Mouse (Mus musculus): ENCODE results near the gene Plxnc1. TPM values are rescaled to one million over a fixed set of nuclear protein-coding genes. Genes with fewer than 3 reads are reported as not detected.

Gene Plxnc1
- polyA plus RNA-seq, 1 experiment from 2014 or later, result 1.9 TPM

DNA sequence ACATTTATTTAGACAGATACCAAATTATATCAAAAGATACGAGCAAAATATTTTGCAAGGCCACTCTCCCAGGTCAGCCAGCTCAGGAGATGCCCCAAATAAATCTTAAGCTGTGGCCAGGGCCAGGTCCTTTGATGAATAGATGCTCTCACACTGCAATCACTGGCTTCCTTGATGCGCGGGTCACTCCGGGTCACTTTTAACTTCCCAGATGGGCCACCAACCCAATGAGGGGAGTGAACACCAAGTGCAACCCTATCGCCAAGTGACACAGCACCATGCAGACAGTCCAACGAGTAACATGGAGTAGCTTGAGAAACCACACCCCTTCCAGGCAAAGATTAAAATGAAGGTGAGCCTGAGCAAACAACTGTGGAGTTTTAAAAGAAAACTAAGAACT, 61.4 kb downstream of the Plxnc1 start:
- peaks cover 16% of the 10 kb centered on the region for H3K27me3 ChIP-seq
- ATAC-seq (no peak), DNase-seq (ENCODE audit: low read depth, low spot score) (no peak)
- in situ Hi-C loops (cut with MboI; ENCODE audit: low pct_unique_long_range_greater_than_20kb), result no loop called here
- ChIA-PET CTCF (interaction anchor here (2.0 kb wide), 1 partner anchor 10 kb away, joined by 5 read pairs; no protein-coding TSS in a partner anchor), POLR2A (no interaction called here)
- no peak for TF ChIP-seq CTCF (IDR thresholded peaks at IDR 0.05)

DNA sequence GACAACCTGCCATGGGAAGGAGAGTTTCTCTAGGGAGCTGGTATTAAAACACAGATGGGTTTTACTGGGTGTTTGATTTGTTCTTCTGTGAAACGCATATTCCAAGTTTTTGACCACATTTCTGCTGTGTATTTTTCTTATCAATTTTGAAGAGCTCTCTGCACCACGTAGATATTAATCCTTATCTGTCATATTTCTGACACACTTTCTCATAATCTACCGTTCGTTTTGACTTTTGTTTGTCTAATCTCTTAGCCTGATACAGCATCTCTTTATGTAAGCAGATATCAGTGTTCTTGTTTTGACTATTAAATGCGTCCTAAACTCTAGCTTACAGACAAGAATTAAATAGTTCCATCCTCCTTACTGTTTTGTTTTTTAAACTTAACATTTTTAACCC, 73.1 kb downstream of the Plxnc1 start:
- POLR2A ChIA-PET, result no interaction called here
- H3K27me3 ChIP-seq, result peaks cover 7% of the 10 kb centered on the region
- ATAC-seq (no peak), DNase-seq (ENCODE audit: low read depth, low spot score) (no peak)
- CTCF ChIA-PET, result no interaction called here
- no peak for TF ChIP-seq CTCF (IDR thresholded peaks at IDR 0.05)
- in situ Hi-C loops (cut with MboI; ENCODE audit: low pct_unique_long_range_greater_than_20kb), result no loop called here

DNA sequence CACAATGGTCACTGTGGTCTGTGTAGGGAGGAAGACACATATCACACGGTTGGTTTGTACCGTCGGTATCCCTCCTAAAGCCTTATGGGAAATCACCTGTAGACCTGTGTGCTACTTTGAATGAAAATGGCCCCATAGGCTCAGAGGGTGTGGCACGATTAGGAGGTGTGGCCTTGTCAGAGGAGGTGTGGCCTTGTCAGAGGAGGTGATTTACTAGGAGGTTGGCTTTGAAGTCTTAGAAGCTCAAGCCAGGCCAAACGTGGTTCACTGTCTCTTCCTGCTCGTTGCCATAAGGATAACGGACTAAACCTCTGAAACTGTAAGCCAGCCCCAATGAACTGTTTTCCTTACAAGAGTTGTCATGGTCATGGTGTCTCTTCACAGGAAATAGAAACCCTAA, 73.5 kb downstream of the Plxnc1 start:
- in situ Hi-C loops (cut with MboI; ENCODE audit: low pct_unique_long_range_greater_than_20kb), result no loop called here
- no peak for ATAC-seq
- POLR2A ChIA-PET, result no interaction called here

DNA sequence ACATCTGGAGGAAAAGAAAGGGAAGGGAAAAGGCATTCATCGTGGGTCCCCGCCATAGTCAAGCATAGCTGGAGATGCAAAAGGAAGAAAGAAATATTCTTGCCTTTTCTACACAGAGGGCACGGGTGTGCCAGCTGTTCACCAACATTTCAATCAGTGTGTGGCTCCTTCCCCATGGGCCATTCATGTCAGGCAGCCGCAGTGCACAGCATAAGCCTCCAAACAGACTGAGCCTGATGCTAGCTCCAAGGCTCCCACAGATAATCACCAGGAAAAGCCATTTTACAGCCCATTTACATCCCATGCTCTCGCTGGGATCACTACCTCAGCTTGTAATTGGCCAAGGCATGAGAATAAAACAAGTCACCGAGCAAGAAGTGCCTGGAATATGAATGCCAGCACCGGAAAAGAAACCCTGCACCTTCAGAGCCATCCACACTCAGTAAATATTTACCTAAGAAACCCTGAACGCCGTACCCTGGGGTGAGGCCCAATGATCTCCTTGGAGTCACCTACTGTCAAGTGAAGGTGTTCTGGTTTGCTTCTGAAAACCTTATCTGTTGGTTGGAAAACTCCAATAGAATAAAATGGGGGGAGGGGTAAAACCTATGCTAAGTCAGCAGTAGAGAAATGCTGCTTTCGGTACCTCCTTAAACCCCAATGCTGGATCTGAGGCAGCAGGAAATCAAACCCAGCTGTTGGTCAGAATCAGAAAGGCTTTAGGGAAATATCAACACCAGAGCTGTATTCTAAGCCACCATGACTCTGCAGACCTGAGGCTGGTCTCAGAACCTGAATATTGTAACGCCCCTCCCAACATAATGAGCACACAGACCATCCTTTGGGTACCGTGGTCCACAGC, 77.4 kb downstream of the Plxnc1 start:
- DNase-seq (ENCODE audit: low read depth, low spot score), result no peak
- ChIA-PET CTCF (no interaction called here), POLR2A (no interaction called here)
- TF ChIP-seq CTCF (IDR thresholded peaks at IDR 0.05), result no peak
- H3K27me3 ChIP-seq, result no peaks in the 10 kb centered on the region
- no peak for ATAC-seq
- in situ Hi-C loops (cut with MboI; ENCODE audit: low pct_unique_long_range_greater_than_20kb), result no loop called here

More for the DNA sequence above, 73.5 kb downstream of the Plxnc1 start:
- peaks cover 7% of the 10 kb centered on the region for H3K27me3 ChIP-seq
- CTCF ChIA-PET, result no interaction called here
- no peak for DNase-seq (ENCODE audit: low read depth, low spot score)
- TF ChIP-seq CTCF (IDR thresholded peaks at IDR 0.05), result no peak

- no peak for DNase-seq (ENCODE audit: low read depth, low spot score)
- ATAC-seq, result no peak
- no peak for TF ChIP-seq CTCF (IDR thresholded peaks at IDR 0.05)
- in situ Hi-C loops (cut with MboI; ENCODE audit: low pct_unique_long_range_greater_than_20kb), result no loop called here
- ChIA-PET POLR2A (no interaction called here), CTCF (no interaction called here)
- no peaks in the 10 kb centered on the region for H3K27me3 ChIP-seq
Observed at GRCm38 (mm10) chr10:94865206-94865605, 79.4 kb downstream of the Plxnc1 start.

GRCm38 (mm10) chr10:94864199-94864928, 80.3 kb downstream of the Plxnc1 start:
- CTCF ChIA-PET, result no interaction called here
- in situ Hi-C loops (cut with MboI; ENCODE audit: low pct_unique_long_range_greater_than_20kb), result no loop called here
- ATAC-seq (no peak), DNase-seq (ENCODE audit: low read depth, low spot score) (no peak)
- H3K27me3 ChIP-seq, result no peaks in the 10 kb centered on the region
- TF ChIP-seq CTCF (IDR thresholded peaks at IDR 0.05), result no peak
- POLR2A ChIA-PET, result no interaction called here

DNA sequence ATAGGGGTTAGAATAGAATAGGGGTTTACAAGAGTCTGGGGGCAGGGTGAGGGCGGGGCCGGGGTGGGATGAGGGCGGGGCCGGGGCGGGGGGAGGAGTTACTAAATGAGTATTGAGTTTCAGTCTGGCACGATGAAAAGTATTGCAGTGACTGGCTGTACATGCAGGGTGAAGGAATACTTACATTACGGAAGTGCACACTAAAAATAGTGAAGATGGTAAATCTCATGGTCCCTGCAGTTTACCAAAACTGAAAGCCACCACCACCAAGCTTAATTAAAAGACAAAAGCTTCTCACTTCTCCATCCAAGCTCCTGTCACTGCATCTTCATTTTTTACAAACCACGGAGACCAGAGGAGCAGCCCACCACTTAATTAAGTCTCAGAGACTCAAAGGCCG, 81.4 kb downstream of the Plxnc1 start:
- ATAC-seq (no peak), DNase-seq (ENCODE audit: low read depth, low spot score) (no peak)
- POLR2A ChIA-PET, result no interaction called here
- TF ChIP-seq CTCF (IDR thresholded peaks at IDR 0.05), result no peak
- in situ Hi-C loops (cut with MboI; ENCODE audit: low pct_unique_long_range_greater_than_20kb), result no loop called here
- no peaks in the 10 kb centered on the region for H3K27me3 ChIP-seq
- CTCF ChIA-PET, result no interaction called here

GRCm38 (mm10) chr10:94860870-94861269, 83.8 kb downstream of the Plxnc1 start:
- POLR2A ChIA-PET, result no interaction called here
- no peaks in the 10 kb centered on the region for H3K27me3 ChIP-seq
- TF ChIP-seq CTCF (IDR thresholded peaks at IDR 0.05), result no peak
- ATAC-seq (no peak), DNase-seq (ENCODE audit: low read depth, low spot score) (no peak)
- CTCF ChIA-PET, result interaction anchor here (0.9 kb wide), 1 partner anchor 10 kb away, joined by 4 read pairs; no protein-coding TSS in a partner anchor
- in situ Hi-C loops (cut with MboI; ENCODE audit: low pct_unique_long_range_greater_than_20kb), result no loop called here

GRCm38 (mm10) chr10:94858277-94859033, 86.2 kb downstream of the Plxnc1 start:
- no peak for ATAC-seq
- ChIA-PET CTCF (no interaction called here), POLR2A (no interaction called here)
- H3K27me3 ChIP-seq, result no peaks in the 10 kb centered on the region
- in situ Hi-C loops (cut with MboI; ENCODE audit: low pct_unique_long_range_greater_than_20kb), result no loop called here
- no peak for DNase-seq (ENCODE audit: low read depth, low spot score)
- no peak for TF ChIP-seq CTCF (IDR thresholded peaks at IDR 0.05)

GRCm38 (mm10) chr10:94850565-94850964, 94.1 kb downstream of the Plxnc1 start:
- ChIA-PET POLR2A (no interaction called here), CTCF (interaction anchor here (1.3 kb wide), 1 partner anchor 10 kb away, joined by 4 read pairs; no protein-coding TSS in a partner anchor)
- in situ Hi-C loops (cut with MboI; ENCODE audit: low pct_unique_long_range_greater_than_20kb), result no loop called here
- H3K27me3 ChIP-seq, result no peaks in the 10 kb centered on the region
- no peak for ATAC-seq
- no peak for DNase-seq (ENCODE audit: low read depth, low spot score)
- TF ChIP-seq CTCF (IDR thresholded peaks at IDR 0.05), result no peak

GRCm38 (mm10) chr10:94849930-94850329, 94.7 kb downstream of the Plxnc1 start:
- CTCF ChIA-PET, result no interaction called here
- in situ Hi-C loops (cut with MboI; ENCODE audit: low pct_unique_long_range_greater_than_20kb), result no loop called here
- POLR2A ChIA-PET, result no interaction called here
- ATAC-seq (no peak), DNase-seq (ENCODE audit: low read depth, low spot score) (no peak)
- no peak for TF ChIP-seq CTCF (IDR thresholded peaks at IDR 0.05)
- H3K27me3 ChIP-seq, result peaks cover 4% of the 10 kb centered on the region
